Mouse (Mus musculus): ENCODE data around the gene Nif3l1. TPM values are rescaled to one million over a fixed set of nuclear protein-coding genes. Genes with fewer than 3 reads are reported as not detected.

Gene Nif3l1
- polyA plus RNA-seq (2015; fragmentation: Nextera tagmentation; extraction: Ambion mirVana), result 13.8 and 14.2 TPM in 2 replicates

GRCm38 (mm10) chr1:58445143-58445722 lies at the start of gene Nif3l1, which contains the start of gene Ppil3:
TSS of gene Nif3l1 (plus strand) at chr1:58445151.
TSS of gene Ppil3 (minus strand) at chr1:58445486.

GRCm38 (mm10) chr1:58423371-58424248 lies 21.3 kb upstream of the Nif3l1 start, which contains the start of gene Clk1:
TSS of gene Clk1 (minus strand) at chr1:58424066.

GRCm38 (mm10) chr1:58504577-58505254 lies 59.8 kb downstream of the Nif3l1 start, which contains the start of gene Orc2:
TSS of gene Orc2 (minus strand) at chr1:58505109.

Other genes with a start within 250 kb of the Nif3l1 start
- gene Aox4, start 234.8 kb upstream of the Nif3l1 start, polyA plus RNA-seq (2015; fragmentation: Nextera tagmentation; extraction: Ambion mirVana), result 0.36 and 0.82 TPM in 2 replicates
- gene Aox2, start 166.8 kb upstream of the Nif3l1 start, polyA plus RNA-seq (2015; fragmentation: Nextera tagmentation; extraction: Ambion mirVana), result 0.06 and 0.09 TPM in 2 replicates
- 129 and 156 TPM in 2 replicates for gene Bzw1, start 52.3 kb upstream of the Nif3l1 start, polyA plus RNA-seq (2015; fragmentation: Nextera tagmentation; extraction: Ambion mirVana)
- 81.9 and 85.7 TPM in 2 replicates for gene Clk1, start 21.1 kb upstream of the Nif3l1 start, polyA plus RNA-seq (2015; fragmentation: Nextera tagmentation; extraction: Ambion mirVana)
- gene Ppil3, start 335 bp downstream of the Nif3l1 start, polyA plus RNA-seq (2015; fragmentation: Nextera tagmentation; extraction: Ambion mirVana), result 23.3 and 23.9 TPM in 2 replicates
- 14.3 and 14.5 TPM in 2 replicates for gene Orc2, start 60.0 kb downstream of the Nif3l1 start, polyA plus RNA-seq (2015; fragmentation: Nextera tagmentation; extraction: Ambion mirVana)
- 2.6 and 3.9 TPM in 2 replicates for gene Fam126b, start 141.2 kb downstream of the Nif3l1 start, polyA plus RNA-seq (2015; fragmentation: Nextera tagmentation; extraction: Ambion mirVana)
- 276 and 304 TPM in 2 replicates for gene Ndufb3, start 141.2 kb downstream of the Nif3l1 start, polyA plus RNA-seq (2015; fragmentation: Nextera tagmentation; extraction: Ambion mirVana)